ENCODE assay signal across 8 mouse cellular contexts in genomic region chr16:22548167-22549080, GRCm38 (mm10).
DNase-seq lines count a peak whose midpoint lies in the region; ATAC-seq and TF ChIP-seq lines count a peak whose summit lies in the region.

No protein-coding gene starts in this region.

- DNase-seq in 416B (ENCODE audit: low read depth) = peak; percentile 95
- peak; percentile 94 for DNase-seq in embryonic facial prominence, embryonic 14.5 days (ENCODE audit: low spot score)
- peak; percentile 79 for DNase-seq in heart, adult 8-10 months (ENCODE audit: low spot score)
- DNase-seq in kidney, adult 8-10 months = peak; percentile 80 to 85
- peak; percentile 91 for DNase-seq in limb, embryonic 14.5 days (ENCODE audit: low spot score)
- DNase-seq in spleen, postnatal 10 days (ENCODE audit: low spot score in 2 of 2) = peak; percentile 66 to 84

- TF ChIP-seq CTCF in bone marrow, adult 2 months (IDR thresholded peaks at IDR 0.05; ENCODE audit: control insufficient read depth, insufficient read depth, low read length) = peak; percentile 89

- WGBS in bone marrow, adult 2 months = 5% methylated on average over 26 of the region's 26 CpGs
- 9% methylated on average over 26 of the region's 26 CpGs for WGBS in embryonic facial prominence, embryonic 14.5 days
- 9% methylated on average over 26 of the region's 26 CpGs for WGBS in limb, embryonic 14.5 days
- WGBS in midbrain, embryonic 16.5 days = 6% methylated on average over 26 of the region's 26 CpGs

- peaks cover 4% of the 10 kb centered on the region for H3K4me1 ChIP-seq in bone marrow, adult 2 months (ENCODE audit: control insufficient read depth, insufficient read depth, low read length)
- peaks cover 22% of the 10 kb centered on the region for H3K4me1 ChIP-seq in embryonic facial prominence, embryonic 14.5 days (ENCODE audit: control insufficient read depth, insufficient read depth, low read length)
- H3K4me1 ChIP-seq in limb, embryonic 14.5 days (ENCODE audit: control insufficient read depth, insufficient read depth, low read length) = peaks cover 12% of the 10 kb centered on the region
- peaks cover 12% of the 10 kb centered on the region for H3K4me1 ChIP-seq in midbrain, embryonic 16.5 days (ENCODE audit: control insufficient read depth, insufficient read depth, low read length)

- peak overlapping the region; percentile 66 for H3K9ac ChIP-seq in embryonic facial prominence, embryonic 14.5 days (ENCODE audit: low read depth, low read length)
- peak overlapping the region; percentile 49 for H3K9ac ChIP-seq in limb, embryonic 14.5 days (ENCODE audit: low read depth, low read length, severe bottlenecking)
- H3K9ac ChIP-seq in midbrain, embryonic 16.5 days (ENCODE audit: low read depth, low read length) = peak overlapping the region; percentile 47

- peak; percentile 87 for ATAC-seq in embryonic facial prominence, embryonic 14.5 days (ENCODE audit: low read depth)
- peak; percentile 81 for ATAC-seq in limb, embryonic 14.5 days (ENCODE audit: low FRiP score, low read depth)
- ATAC-seq in midbrain, embryonic 16.5 days = peak; percentile 85

- H3K27ac ChIP-seq in bone marrow, adult 2 months (ENCODE audit: control insufficient read depth, insufficient read depth, low read depth, low read length, poor library complexity) = no peak overlapping the region; the same call in 1 of the 2 replicates
- 0 out of 2 replicates have a peak overlapping the region, but pooled peaks have one; percentile 50 for H3K27ac ChIP-seq in embryonic facial prominence, embryonic 14.5 days (replicated peaks; ENCODE audit: low read depth, low read length)
- H3K27ac ChIP-seq in limb, embryonic 14.5 days (replicated peaks; ENCODE audit: low read depth, low read length) = no peak overlapping the region; the same call in 1 of the 2 replicates
- H3K27ac ChIP-seq in midbrain, embryonic 16.5 days (ENCODE audit: low read length) = peak overlapping the region; percentile 50; the same call in 1 of the 2 replicates

- H3K4me2 ChIP-seq in embryonic facial prominence, embryonic 14.5 days (ENCODE audit: low read depth, low read length) = peak overlapping the region; percentile 75
- peak overlapping the region; percentile 66 for H3K4me2 ChIP-seq in limb, embryonic 14.5 days (replicated peaks; ENCODE audit: low read depth, low read length, severe bottlenecking)
- H3K4me2 ChIP-seq in midbrain, embryonic 16.5 days (ENCODE audit: low read length) = peak overlapping the region; percentile 69

- no peak for TF ChIP-seq POLR2A in bone marrow, adult 2 months (IDR thresholded peaks at IDR 0.05; ENCODE audit: borderline replicate concordance, control insufficient read depth, low read depth, low read length)
- TF ChIP-seq POLR2A in limb, embryonic 14.5 days (IDR thresholded peaks at IDR 0.05; ENCODE audit: borderline replicate concordance, extremely low read depth, insufficient read depth, insufficient read length) = no peak

- H3K9me3 ChIP-seq in embryonic facial prominence, embryonic 14.5 days (ENCODE audit: control insufficient read depth, low read length) = no peaks in the 10 kb centered on the region
- H3K9me3 ChIP-seq in limb, embryonic 14.5 days (ENCODE audit: control insufficient read depth, low read length) = no peaks in the 10 kb centered on the region
- no peaks in the 10 kb centered on the region for H3K9me3 ChIP-seq in midbrain, embryonic 16.5 days (replicated peaks; ENCODE audit: control insufficient read depth, low read length, poor library complexity, severe bottlenecking)

- H3K36me3 ChIP-seq in embryonic facial prominence, embryonic 14.5 days (ENCODE audit: control insufficient read depth, insufficient read depth, low read length) = no peaks in the 10 kb centered on the region
- no peaks in the 10 kb centered on the region for H3K36me3 ChIP-seq in limb, embryonic 14.5 days (ENCODE audit: control insufficient read depth, insufficient read depth, low read length)
- H3K36me3 ChIP-seq in midbrain, embryonic 16.5 days (ENCODE audit: control insufficient read depth, insufficient read depth, low read length) = no peaks in the 10 kb centered on the region

- no peaks in the 10 kb centered on the region for H3K27me3 ChIP-seq in embryonic facial prominence, embryonic 14.5 days (replicated peaks; ENCODE audit: control insufficient read depth, insufficient read depth, low read length)
- no peaks in the 10 kb centered on the region for H3K27me3 ChIP-seq in limb, embryonic 14.5 days (ENCODE audit: control insufficient read depth, insufficient read depth, low read length)
- peaks cover 3% of the 10 kb centered on the region; the same call in 1 of the 2 replicates for H3K27me3 ChIP-seq in midbrain, embryonic 16.5 days (ENCODE audit: control insufficient read depth, insufficient read depth, low read depth, low read length)

- H3K4me3 ChIP-seq in bone marrow, adult 2 months (replicated peaks; ENCODE audit: control insufficient read depth, low read depth, low read length) = peak overlapping the region; percentile 31
- peak overlapping the region; percentile 40 for H3K4me3 ChIP-seq in embryonic facial prominence, embryonic 14.5 days (ENCODE audit: low read depth, low read length)
- peak overlapping the region; percentile 36 for H3K4me3 ChIP-seq in limb, embryonic 14.5 days (replicated peaks; ENCODE audit: low read length)
- peak overlapping the region; percentile 42 for H3K4me3 ChIP-seq in midbrain, embryonic 16.5 days (ENCODE audit: low read depth, low read length)

Comparison
In these comparisons a context has a peak if more than half of its experiments do, and no peak if none do; other contexts are left out.
1. H3K27ac ChIP-seq: peak in embryonic facial prominence, embryonic 14.5 days (single experiment) and midbrain, embryonic 16.5 days (single experiment); none in bone marrow, adult 2 months (single experiment) and limb, embryonic 14.5 days (single experiment).
2. Peak in every context shown above with its lines, with median percentiles within 50 percentile points of each other: DNase-seq, H3K4me3 ChIP-seq, ATAC-seq, H3K4me2 ChIP-seq and H3K9ac ChIP-seq.